Mouse (Mus musculus) spleen, postnatal 10 days (tissue): ENCODE measurements at regions not wholly inside any gene's neighbourhood (a gene's known extent, or its start where the extent isn't known, plus 50 kb on each side); places are given as distances from the start of the nearest gene placed in this dataset.

Experiments used
- DNase-seq, 2 experiments: peaks; one replicate each; pipeline ENCODE4 v3.0.0; 2021 to 2022; ENCODE audit warnings: low spot score in 2 of 2

DNA sequence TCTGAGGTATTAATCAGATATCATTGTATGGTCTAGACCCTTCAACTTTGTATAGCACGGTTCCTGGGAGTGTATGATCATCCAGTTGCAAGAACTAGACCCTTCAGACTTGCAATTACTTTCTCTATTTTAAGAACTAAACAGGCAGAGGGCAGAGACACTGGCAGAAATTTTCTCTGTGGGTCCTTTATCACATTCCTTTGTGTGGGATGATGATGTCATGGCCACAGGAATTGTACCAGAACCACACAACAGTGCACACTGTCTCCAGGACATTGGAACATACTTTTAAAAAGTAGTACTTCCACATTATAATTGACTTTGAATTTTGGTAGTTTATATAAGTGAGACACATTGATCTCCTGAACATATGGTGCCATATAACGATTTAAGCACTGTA lies 674.2 kb downstream of the Rfpl4b start:
- no peak for DNase-seq

DNA sequence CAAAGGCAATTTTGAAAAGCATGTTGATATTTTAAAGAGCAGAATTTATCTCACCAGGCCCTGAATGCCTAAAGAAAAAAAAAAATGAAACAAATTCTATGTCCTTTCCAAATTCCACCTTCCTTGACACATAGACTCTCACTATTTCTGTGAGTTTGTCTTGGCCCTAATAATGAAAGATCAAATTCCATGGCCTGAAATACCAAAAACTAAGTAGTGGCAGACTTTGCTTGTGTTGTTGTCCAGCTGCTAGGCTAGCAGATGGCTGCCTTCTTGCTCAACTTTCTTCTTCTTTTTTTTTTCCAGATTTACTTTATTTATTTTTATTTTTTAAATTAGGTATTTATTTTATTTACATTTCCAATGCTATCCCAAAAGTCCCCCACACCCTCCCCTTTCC lies 682.4 kb downstream of the Rfpl4b start:
- DNase-seq = no peak

GRCm38 (mm10) chr10:38121911-38122573 lies 699.5 kb downstream of the Rfpl4b start:
- no peak for DNase-seq

GRCm38 (mm10) chr10:38118601-38119000 lies 703.0 kb downstream of the Rfpl4b start:
- no peak for DNase-seq

DNA sequence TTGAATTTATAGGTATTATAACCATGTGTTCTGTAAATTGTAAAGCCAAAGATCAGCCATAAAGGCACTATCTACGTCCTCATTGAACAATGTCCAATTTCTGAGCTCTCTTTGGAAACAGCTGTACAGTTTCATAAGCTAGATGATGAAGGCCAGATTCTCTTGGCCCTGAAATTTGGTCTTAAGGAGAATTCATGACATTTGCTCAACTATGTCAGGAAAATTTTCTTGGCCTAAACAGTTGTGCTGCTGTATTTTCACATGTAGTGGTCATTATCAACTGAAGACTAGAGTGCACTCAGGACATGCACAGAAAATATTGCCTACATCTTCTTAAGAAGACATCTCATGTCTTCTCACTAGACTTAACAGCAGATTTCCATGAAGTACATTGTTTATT lies 705.1 kb downstream of the Rfpl4b start:
- DNase-seq = no peak

DNA sequence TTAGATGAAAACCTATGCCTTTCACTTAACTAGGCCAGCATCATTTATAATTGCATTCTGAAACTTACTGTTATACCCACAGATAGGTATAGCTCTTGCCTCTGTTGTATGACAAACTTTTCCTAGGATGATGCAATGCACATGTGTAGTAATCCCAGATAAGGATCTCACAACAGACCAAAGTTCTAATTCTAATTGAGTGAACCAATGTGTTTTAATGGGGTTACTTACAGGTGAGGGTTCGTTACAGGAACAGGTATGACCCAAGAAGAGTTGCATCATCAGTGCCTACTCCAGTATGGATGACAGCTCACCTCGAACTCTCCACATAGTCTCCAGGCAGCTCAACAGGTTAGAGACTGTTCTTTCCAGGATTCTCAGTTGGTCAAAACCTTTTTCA lies 707.4 kb downstream of the Rfpl4b start:
- DNase-seq = no peak

DNA sequence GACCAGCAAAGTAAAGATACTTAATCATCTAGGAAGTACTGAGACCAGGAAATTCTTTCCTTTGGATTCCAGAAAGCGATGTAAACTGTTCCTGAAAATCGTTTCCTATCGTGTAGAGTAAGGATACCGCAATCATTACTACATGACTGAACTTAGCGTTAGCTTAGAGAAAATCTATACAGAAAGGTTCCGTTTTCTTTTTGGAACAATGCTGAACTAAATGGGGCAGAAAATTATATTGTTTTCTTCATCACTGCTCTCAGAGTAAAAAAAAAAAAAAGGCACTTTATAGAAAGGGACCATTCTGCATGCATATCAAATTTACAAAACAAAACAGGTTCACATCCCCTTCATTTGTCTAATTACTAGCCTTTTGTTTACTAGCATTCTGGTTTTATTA lies 713.0 kb downstream of the Rfpl4b start:
- no peak for DNase-seq

GRCm38 (mm10) chr10:38103570-38103969 lies 718.0 kb downstream of the Rfpl4b start:
- DNase-seq = no peak

DNA sequence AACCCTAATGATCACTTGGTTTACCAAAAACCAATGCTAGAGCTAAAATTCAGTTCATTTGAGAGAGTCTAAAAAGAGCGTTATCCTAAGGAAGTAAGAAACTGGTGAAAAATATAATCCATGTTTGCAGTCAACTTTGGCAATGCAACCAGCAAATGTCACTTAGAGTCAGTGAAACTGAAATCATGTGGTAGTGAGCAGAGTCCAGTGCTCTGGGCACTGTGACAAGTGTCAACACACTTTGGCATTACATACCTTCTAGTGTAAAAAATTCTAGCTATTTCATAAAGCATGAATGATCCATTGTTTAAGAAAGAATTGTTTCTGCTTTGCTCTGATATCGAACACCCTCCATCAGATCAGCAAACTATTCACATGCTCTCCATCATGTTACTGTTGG lies 743.1 kb downstream of the Rfpl4b start:
- no peak for DNase-seq

GRCm38 (mm10) chr10:38072394-38072793 lies 749.2 kb downstream of the Rfpl4b start:
- no peak for DNase-seq

GRCm38 (mm10) chr10:38059050-38059449 lies 762.5 kb downstream of the Rfpl4b start:
- DNase-seq = no peak

DNA sequence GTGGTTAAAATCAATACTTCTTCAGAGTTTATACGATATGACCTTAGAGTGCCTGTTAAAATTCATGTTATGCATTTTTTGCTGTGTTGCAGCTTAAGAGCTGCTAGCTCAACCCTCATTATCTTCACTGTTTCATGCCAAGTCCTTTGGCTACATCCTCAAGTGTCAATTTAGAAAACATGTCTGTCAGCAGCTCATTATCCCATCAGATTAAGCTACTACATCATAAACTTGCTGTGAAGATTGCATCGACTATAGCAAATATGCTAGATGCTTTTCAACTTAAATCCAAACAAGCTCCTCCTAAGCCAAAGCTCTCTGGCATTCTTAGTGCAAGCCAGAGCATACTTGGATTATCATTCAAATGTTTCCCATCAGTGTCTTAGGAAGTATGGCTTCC lies 811.1 kb downstream of the Rfpl4b start:
- DNase-seq = no peak

- DNase-seq = no peak
Observed at GRCm38 (mm10) chr10:37995691-37996445, 825.7 kb downstream of the Rfpl4b start.

DNA sequence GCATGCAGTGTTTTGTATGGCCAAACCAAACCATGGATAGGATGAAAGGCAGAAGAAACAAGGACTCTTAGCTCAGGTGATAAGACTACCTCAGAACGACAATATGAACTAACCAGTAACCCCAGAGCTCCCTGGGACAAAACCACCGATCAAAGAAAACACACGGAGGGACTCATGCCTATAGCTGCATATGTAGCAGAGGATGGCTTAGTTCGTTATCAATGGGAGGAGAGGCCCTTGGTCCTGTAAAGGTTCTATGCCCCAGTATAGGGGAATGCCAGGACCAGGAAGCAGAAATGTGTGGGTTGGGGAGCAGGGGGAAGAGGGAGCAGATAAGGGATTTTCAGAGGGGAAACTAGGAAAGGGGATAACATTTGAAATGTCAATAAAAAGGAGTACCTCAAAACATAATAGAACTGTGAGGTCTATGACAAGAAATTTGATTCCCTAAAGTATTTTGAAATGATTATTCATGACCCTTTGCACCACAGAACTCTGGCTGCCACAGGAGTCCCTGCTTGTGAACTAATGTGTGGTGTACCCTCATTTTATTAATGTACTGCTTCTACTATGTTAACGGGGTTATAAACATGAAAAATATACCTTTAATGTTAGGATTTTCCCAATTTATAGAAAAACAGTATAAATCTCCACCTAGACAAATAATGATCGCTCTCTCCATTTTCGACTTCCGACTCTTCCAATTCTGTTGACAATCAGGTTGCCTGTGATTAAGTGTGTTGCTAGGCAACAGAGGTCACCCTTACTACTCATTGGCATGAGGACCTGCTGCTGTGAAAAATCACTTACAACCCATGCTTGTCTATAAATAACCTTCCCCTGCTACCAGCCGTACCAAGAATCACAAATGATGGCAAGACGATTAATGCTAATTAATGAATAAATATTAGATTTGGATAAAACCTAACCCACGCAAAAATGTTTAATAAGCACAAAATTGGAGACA lies 833.0 kb downstream of the Rfpl4b start:
- DNase-seq = no peak

DNA sequence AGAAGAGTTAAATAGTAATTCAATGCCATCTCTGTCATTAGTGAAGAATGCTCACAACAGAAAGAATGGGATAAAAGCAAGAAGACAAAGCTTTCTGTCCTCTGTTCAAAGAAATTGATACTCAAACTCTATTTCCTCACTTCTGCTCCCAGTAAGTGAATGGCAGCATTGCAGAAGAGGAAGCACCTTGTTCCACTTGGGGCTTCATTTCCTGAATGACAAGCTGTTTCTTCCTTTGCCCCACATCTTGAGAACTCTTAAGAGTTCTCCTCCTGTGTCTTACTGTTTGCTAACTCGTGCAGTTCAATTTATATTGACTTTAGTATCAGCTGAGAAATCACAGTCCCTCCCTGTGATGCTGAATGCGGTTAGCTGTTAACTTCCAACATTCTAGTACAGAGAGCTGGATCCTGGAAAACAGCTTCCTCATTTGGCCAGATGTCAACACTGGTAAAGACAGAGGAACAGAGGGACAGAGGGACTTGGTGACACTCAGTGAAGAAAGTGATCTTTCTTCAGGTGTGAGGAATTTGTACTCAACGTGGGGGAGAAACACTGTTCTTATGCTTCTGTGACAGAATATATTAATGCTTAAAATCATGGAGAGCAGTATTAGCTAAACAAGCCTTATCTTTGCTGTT lies 840.3 kb upstream of the Marcks start:
- no peak for DNase-seq

DNA sequence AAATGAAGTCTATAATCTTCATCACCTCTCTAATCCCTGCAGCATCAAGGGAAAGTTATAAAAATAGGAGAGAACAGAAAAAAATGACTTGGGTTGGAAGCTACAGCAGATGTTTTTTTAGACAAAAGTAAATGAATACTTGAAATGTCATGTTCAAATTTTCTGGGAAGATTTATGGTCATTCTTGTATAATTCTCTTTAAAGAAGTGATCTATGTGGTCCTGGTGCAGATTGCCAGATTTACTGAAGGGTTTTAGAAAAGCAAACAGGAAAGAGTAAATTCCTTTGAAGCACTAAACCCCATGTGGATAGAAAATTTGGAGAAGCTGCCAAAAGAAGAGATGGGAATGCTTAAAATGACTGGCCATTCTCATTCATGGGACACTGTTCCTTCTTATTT lies 821.3 kb upstream of the Marcks start:
- no peak for DNase-seq

DNA sequence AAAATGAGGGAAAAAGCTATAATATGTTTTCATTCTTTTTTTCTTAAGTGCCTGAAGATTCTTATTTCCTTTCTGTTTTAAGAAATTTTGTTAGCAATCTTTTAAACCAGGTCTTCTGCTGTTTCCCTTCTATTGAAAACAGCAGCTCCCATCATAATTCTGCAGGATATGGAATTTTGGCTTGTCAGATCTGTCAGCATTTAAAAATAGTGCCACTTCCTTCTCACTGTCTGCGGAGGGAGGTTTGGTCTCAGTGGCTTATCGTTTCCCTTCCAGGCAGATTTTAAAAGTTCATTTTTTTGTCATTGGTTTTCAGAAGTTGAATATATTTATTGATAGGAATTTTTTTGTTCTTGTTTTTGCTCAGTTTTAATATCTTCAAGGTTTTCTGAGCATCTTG lies 776.1 kb upstream of the Marcks start:
- no peak for DNase-seq

GRCm38 (mm10) chr10:37911669-37912068 lies 772.9 kb upstream of the Marcks start:
- no peak for DNase-seq

- no peak for DNase-seq
Observed at GRCm38 (mm10) chr10:37908276-37908675, 769.6 kb upstream of the Marcks start.

- no peak for DNase-seq
Observed at GRCm38 (mm10) chr10:37907731-37908130, 769.0 kb upstream of the Marcks start.

DNA sequence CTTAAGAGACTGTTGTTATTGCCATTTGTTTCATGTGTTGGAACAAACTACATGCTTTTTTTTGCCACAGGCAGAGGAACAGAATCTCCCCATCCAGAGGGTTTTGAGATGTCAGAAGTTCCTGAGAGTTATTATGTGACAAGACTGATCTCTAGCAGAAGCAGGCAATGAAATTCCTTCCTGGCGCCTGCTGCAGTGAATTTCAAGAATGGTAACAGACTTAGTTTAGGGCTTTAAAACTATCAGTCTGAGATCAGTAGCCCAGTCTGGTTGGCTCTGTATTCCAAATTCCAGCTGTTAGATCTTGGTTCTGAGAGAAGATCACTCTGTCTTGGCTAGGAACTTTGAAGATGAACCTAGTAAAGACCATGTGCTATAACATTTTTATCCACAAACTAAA lies 749.2 kb upstream of the Marcks start:
- DNase-seq = no peak

- DNase-seq = no peak
Observed at GRCm38 (mm10) chr10:37880841-37881240, 742.1 kb upstream of the Marcks start.
